Mouse (Mus musculus) hindbrain, embryonic 13.5 days (tissue): ENCODE measurements around the gene March6. TPM values are rescaled to one million over a fixed set of nuclear protein-coding genes. Genes with fewer than 3 reads are reported as not detected.

Source experiments
- ATAC-seq: fragments of 200-750 bp; cut with Nextera tagmentation; 2 replicates; pipeline ENCODE4 v1.8.0; 2017; ENCODE audit warnings: moderate TSS enrichment; ENCODE audit not compliant: low FRiP score
- H3K27ac ChIP-seq: fragments of 300-500 bp; sonication (generic); 2 replicates; pipeline ENCODE4 v1.5.1; 2015; ENCODE audit warnings: inconsistent platforms, mild to moderate bottlenecking, moderate library complexity
- H3K27me3 ChIP-seq: fragments of 300-500 bp; sonication (generic); 2 replicates; pipeline ENCODE4 v1.6.1; 2015; ENCODE audit warnings: mild to moderate bottlenecking, inconsistent platforms
- H3K36me3 ChIP-seq: fragments of 300-500 bp; sonication (generic); 2 replicates; pipeline ENCODE4 v1.6.1; 2015; ENCODE audit warnings: mild to moderate bottlenecking, inconsistent platforms
- H3K4me1 ChIP-seq: fragments of 300-500 bp; sonication (generic); replicated peaks from 2 replicates; pipeline ENCODE4 v1.6.1; 2015; ENCODE audit warnings: inconsistent platforms
- H3K4me2 ChIP-seq: fragments of 300-500 bp; sonication (generic); 2 replicates; pipeline ENCODE4 v1.6.1; 2015; ENCODE audit warnings: inconsistent platforms, mild to moderate bottlenecking, moderate library complexity
- H3K4me3 ChIP-seq: fragments of 300-500 bp; sonication (generic); 2 replicates; pipeline ENCODE4 v1.5.1; 2015; ENCODE audit warnings: mild to moderate bottlenecking, inconsistent platforms
- H3K9ac ChIP-seq: fragments of 300-500 bp; sonication (generic); 2 replicates; pipeline ENCODE4 v1.6.1; 2015; ENCODE audit warnings: mild to moderate bottlenecking, inconsistent platforms
- H3K9me3 ChIP-seq: fragments of 300-500 bp; sonication (generic); 2 replicates; pipeline ENCODE4 v1.6.1; 2016; ENCODE audit warnings: inconsistent platforms
- WGBS: fragments of 180-500 bp; shearing (Covaris S2); methylation state at CpG from one replicate; pipeline ENCODE4 v1.1.7; 2015; 5-methylcytosine and 5-hydroxymethylcytosine counted together
- polyA plus RNA-seq: library from polyadenylated mRNA; unstranded; fragments of >200 nt; fragmentation: Nextera tagmentation; extraction: Ambion mirVana; gene quantifications from 2 replicates; pipeline ENCODE4 v1.2.1, GENCODE M21; 2015

March6 gene
- polyA plus RNA-seq, 1 experiment from 2014 or later = 69.6 TPM

DNA sequence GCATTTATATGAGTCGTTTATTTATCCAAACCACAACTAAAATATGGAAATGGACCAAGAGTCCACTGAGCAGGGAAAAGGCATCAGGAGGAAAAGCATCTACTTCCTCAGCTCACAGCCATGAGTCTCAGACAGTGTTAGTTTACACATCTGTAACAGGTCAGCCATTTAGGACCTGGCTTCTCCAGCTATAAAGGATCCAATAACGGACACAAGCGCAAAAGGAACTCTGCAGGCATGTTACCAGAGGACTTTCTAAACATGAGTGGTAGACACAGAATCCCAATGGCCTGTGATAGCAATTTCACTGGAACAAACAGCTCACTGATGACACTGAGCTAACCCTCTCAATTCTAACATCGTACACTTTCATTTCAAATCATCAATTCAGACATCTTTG, 27.9 kb downstream of the March6 start:
- no peak overlapping the region for H3K27ac ChIP-seq
- WGBS = 94% methylated on average over 4 of the region's 4 CpGs

DNA sequence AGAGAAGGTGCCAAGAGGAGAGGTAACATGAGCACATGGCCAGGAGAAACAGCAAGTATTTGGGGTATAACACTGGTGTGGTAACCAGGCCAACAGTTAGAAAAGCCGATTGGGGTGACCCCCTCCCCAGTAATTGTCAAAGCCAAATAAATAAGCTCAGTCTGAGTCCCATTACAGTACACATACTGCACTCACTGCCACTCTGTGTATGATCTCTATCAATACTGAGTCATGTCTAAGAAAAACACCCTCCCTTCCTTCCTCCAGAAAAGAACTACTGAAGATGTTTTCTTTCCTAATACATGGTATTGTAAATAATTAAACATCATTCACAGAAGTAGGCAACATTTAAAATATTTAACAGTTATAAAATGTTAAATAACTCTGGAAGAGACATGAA, 28.5 kb downstream of the March6 start:
- H3K27ac ChIP-seq = no peak overlapping the region
- H3K9me3 ChIP-seq = no peaks in the 10 kb centered on the region
- ATAC-seq = no peak
- no peaks in the 10 kb centered on the region for H3K4me1 ChIP-seq
- 74% methylated on average over 1 of the region's 1 CpGs for WGBS
- no peak overlapping the region for H3K9ac ChIP-seq
- no peak overlapping the region for H3K4me3 ChIP-seq
- peaks cover 38% of the 10 kb centered on the region for H3K36me3 ChIP-seq
- no peaks in the 10 kb centered on the region for H3K27me3 ChIP-seq
- H3K4me2 ChIP-seq = no peak overlapping the region

More for the DNA sequence above, 27.9 kb downstream of the March6 start:
- Histone ChIP-seq H3K36me3 (peaks cover 32% of the 10 kb centered on the region), H3K27me3 (no peaks in the 10 kb centered on the region), H3K4me1 (no peaks in the 10 kb centered on the region), H3K9ac (no peak overlapping the region), H3K4me2 (no peak overlapping the region), H3K9me3 (no peaks in the 10 kb centered on the region), H3K4me3 (no peak overlapping the region)
- ATAC-seq = no peak

DNA sequence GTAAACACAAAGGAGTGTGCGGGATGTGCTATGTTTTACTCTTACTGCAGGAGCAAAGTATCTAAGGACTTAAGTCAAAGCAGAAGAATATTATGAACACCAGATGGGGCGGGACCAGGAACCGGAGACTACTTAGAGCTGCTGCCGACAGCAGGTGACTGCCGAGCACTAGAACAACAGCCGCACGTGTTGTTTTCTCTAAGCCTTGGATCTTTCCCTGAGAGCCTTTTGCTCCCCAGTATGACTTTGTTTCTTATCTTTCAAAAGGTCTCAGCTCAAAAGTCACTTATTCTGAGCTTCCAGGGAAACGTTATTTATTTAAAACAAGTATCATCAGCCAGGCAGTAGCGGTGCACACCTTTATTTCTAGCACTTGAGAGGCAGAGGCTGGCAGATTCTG, 36.0 kb downstream of the March6 start:
- peaks cover 64% of the 10 kb centered on the region for H3K36me3 ChIP-seq
- H3K27me3 ChIP-seq = no peaks in the 10 kb centered on the region
- no peak overlapping the region for H3K4me2 ChIP-seq
- no peak overlapping the region for H3K9ac ChIP-seq
- H3K4me1 ChIP-seq = no peaks in the 10 kb centered on the region
- no peak for ATAC-seq
- no peak overlapping the region for H3K27ac ChIP-seq
- no peaks in the 10 kb centered on the region for H3K9me3 ChIP-seq
- H3K4me3 ChIP-seq = no peak overlapping the region
- 94% methylated on average over 9 of the region's 9 CpGs for WGBS

DNA sequence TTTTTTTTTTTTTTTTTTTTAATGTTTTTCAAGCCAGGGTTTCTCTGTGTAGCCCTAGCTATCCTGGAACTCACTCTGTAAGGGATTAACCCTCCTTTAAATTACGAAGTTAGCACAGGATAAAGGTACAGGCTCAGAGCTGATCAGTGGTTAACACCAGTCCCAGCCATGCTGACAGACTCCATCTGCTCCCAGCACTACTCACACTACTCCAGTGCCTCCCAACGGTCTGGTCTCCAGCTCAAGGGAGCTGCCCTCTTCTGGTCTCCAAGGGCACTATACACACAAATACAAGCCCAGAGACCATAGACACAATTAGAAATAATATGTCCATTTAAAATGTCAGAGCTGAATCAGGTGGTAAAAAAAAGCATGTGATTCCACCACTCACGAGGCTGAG, 36.5 kb downstream of the March6 start:
- Histone ChIP-seq H3K4me3 (no peak overlapping the region), H3K27me3 (no peaks in the 10 kb centered on the region), H3K9ac (no peak overlapping the region), H3K9me3 (no peaks in the 10 kb centered on the region), H3K4me1 (no peaks in the 10 kb centered on the region), H3K27ac (no peak overlapping the region), H3K36me3 (peaks cover 66% of the 10 kb centered on the region), H3K4me2 (no peak overlapping the region)
- ATAC-seq = no peak
- WGBS = 86% methylated on average over 3 of the region's 3 CpGs

DNA sequence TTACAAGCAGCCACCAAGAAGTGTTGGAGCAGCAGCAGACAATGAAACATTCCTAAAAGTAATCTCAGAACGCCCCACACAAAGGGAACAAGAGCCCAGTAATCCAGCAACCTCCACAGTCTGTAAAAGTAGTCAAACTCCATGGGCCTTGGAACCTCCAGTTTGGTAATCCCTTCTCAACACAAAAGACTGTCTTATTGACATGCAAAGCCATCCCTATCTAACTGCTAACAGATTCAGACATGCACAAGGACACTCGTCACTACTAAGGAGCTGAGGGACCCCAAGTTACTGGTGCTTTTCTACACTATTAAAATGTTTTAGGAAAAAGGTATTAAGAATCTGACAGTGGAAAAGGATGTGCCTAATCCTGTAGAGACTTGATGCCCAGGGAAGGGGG, 43.4 kb downstream of the March6 start:
- WGBS = 47% methylated on average over 2 of the region's 2 CpGs
- Histone ChIP-seq H3K9me3 (no peaks in the 10 kb centered on the region), H3K36me3 (peaks cover 44% of the 10 kb centered on the region), H3K27ac (no peak overlapping the region; the same call in 1 of the 2 replicates), H3K4me2 (no peak overlapping the region), H3K27me3 (no peaks in the 10 kb centered on the region), H3K4me3 (no peak overlapping the region), H3K9ac (no peak overlapping the region), H3K4me1 (no peaks in the 10 kb centered on the region)
- no peak for ATAC-seq

DNA sequence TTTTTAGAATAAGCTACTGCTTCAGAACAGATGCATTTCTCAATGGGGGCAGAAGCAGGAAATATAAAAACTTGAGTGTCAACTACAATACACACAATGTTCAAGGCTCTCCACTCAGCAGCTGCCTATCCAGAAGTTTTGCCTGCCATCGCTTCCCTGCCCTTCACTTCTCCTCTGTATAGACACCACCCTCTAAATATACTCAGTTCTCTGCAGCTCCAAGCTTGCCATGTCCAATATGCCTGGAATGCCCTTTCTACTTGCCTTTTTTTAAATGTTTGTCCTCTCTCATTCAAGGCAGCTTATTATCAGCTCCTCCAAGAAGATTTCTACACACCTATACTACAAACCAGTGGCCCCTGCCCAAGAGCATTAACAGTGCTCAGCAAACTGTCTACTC, 54.2 kb downstream of the March6 start:
- H3K9ac ChIP-seq = no peak overlapping the region
- H3K9me3 ChIP-seq = no peaks in the 10 kb centered on the region
- no peaks in the 10 kb centered on the region for H3K27me3 ChIP-seq
- peaks cover 77% of the 10 kb centered on the region for H3K36me3 ChIP-seq
- no peak overlapping the region for H3K27ac ChIP-seq
- ATAC-seq = no peak
- no peaks in the 10 kb centered on the region for H3K4me1 ChIP-seq
- WGBS = 100% methylated on average over 1 of the region's 1 CpGs
- H3K4me2 ChIP-seq = no peak overlapping the region
- H3K4me3 ChIP-seq = no peak overlapping the region

DNA sequence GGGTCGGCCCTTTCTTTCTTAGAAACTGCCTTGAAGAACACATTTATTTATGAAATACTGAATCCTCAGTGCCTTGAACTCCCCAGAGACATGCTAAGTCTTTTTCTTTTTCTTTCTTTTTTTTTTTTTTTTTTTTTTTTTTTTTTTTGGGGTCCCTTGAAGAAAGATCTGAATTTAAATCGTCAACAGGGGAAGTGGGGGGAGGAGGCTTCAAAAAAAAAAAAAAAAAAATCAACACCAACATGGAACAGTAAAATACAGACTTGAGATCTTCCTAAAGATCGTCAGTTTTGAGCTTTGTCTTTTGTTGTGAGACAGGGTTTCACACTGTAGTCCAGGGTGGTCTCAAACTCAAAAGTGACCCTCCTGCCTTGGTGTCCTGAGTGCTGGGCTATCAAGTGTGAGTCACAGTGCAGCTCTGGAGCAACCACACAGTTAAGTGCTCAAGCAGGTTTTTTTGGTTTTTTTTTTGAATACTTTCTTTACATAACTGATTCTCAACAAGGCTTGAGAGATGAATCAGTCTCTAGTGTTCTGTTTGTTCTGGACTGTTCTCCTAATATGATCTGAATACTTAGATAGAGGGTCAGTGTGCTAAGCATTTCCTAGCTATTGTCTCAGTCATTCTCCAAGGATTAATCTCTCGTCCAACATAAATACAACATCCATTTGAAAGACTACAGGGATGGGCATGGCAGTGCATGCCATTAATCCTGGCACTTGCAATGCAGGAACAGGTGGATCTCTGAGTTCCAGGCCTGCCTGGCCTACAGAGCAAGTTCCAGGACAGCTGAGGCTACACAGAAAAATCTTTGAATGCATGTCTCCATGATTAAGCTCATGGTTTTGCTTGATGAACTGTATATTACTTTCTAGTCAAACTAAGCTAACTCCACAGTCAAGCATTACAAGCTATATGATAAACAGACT, 57.9 kb downstream of the March6 start:
- Histone ChIP-seq H3K9me3 (no peaks in the 10 kb centered on the region), H3K4me1 (no peaks in the 10 kb centered on the region), H3K27ac (no peak overlapping the region), H3K36me3 (peaks cover 61% of the 10 kb centered on the region), H3K4me3 (no peak overlapping the region), H3K4me2 (no peak overlapping the region), H3K9ac (no peak overlapping the region), H3K27me3 (no peaks in the 10 kb centered on the region)
- ATAC-seq = no peak
- WGBS = 81% methylated on average over 4 of the region's 4 CpGs

DNA sequence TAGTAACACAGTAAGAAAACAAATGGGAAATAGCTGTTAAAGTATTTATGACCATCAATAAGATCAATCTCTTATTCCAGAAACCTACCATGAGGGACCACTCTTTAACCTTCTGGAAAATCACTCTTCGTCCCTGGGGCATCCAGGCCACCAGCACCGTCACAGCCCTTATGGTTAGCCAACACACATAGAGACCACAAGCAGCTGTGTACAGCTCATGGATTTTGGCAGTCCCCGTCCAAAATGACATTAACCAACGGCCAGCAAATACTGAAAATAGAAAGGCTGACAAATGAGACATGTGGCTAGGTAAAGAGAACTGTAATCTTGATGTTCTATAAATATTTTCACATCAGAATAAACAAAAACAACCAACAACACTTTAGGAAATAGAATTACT, 59.3 kb downstream of the March6 start:
- H3K27me3 ChIP-seq = no peaks in the 10 kb centered on the region
- WGBS = 90% methylated on average over 4 of the region's 4 CpGs
- no peaks in the 10 kb centered on the region for H3K4me1 ChIP-seq
- H3K36me3 ChIP-seq = peaks cover 62% of the 10 kb centered on the region
- no peak overlapping the region for H3K27ac ChIP-seq
- ATAC-seq = no peak
- no peak overlapping the region for H3K9ac ChIP-seq
- no peak overlapping the region for H3K4me3 ChIP-seq
- no peaks in the 10 kb centered on the region for H3K9me3 ChIP-seq
- H3K4me2 ChIP-seq = no peak overlapping the region

DNA sequence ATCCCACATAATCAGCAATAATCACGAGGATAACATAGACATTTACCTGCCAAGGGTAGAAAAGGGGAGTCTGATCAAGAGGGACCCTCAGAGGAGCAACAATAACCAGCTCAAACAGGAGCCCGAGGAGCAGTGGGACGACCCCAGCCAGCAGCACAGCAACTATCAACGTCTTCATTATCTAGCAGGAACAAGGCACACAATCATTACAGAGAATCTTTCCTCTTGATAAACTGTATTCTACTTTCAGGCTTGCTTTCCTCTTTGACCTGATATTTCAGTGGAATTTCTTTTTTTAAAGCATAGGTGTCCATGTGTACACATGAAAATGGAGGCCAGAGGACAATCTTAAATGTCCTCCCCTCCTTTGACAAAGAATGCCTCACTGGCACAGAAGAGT, 61.4 kb downstream of the March6 start:
- Histone ChIP-seq H3K9me3 (no peaks in the 10 kb centered on the region), H3K4me3 (no peak overlapping the region), H3K36me3 (peaks cover 66% of the 10 kb centered on the region), H3K9ac (no peak overlapping the region), H3K27me3 (no peaks in the 10 kb centered on the region), H3K4me1 (no peaks in the 10 kb centered on the region), H3K4me2 (no peak overlapping the region), H3K27ac (no peak overlapping the region)
- 86% methylated on average over 4 of the region's 4 CpGs for WGBS
- no peak for ATAC-seq

DNA sequence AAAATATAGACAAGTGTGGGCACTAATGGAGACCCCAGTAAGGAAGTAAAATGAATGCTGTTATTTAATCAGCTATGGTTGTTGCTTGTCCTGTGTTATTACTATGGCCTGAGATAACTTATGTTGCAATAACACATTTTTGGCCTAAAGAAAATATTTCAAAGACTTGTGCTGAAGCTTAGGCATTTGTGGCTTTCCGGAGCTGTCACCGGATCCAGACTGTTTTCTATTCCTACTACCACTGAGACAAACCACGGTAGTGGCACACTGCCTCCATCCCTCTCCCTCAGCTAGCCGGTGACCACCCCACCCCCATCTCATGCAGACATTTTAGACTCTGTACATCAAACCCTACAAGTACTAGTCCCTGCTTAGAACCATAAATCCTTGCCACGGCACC, 62.0 kb downstream of the March6 start:
- ATAC-seq = no peak
- Histone ChIP-seq H3K4me1 (no peaks in the 10 kb centered on the region), H3K9ac (no peak overlapping the region), H3K27ac (no peak overlapping the region), H3K36me3 (peaks cover 67% of the 10 kb centered on the region), H3K9me3 (no peaks in the 10 kb centered on the region), H3K27me3 (no peaks in the 10 kb centered on the region), H3K4me3 (no peak overlapping the region), H3K4me2 (no peak overlapping the region)
- 92% methylated on average over 5 of the region's 5 CpGs for WGBS

DNA sequence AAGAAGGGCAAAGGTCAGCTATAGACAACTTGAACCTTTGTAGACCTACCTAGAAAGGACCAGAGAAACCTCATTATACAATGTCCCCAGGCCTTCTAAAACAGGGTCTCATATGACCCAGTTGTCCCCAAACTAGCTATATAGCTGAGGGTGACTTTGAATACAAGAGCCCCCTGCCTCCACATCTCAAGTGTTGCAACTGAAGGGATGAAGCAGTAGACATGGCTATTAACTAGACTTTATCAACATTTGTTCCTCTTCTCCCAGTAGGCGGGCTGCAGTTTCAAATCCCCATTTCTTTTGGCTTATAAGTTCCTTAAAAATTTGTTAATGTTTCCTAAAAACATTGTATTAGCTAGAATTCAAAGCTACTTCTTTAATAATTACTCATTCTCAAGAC, 64.1 kb downstream of the March6 start:
- Histone ChIP-seq H3K4me3 (no peak overlapping the region), H3K27ac (no peak overlapping the region), H3K4me1 (no peaks in the 10 kb centered on the region), H3K4me2 (no peak overlapping the region), H3K27me3 (no peaks in the 10 kb centered on the region), H3K9ac (no peak overlapping the region), H3K9me3 (no peaks in the 10 kb centered on the region), H3K36me3 (peaks cover 76% of the 10 kb centered on the region)
- WGBS = 91% methylated on average over 1 of the region's 1 CpGs
- ATAC-seq = no peak

DNA sequence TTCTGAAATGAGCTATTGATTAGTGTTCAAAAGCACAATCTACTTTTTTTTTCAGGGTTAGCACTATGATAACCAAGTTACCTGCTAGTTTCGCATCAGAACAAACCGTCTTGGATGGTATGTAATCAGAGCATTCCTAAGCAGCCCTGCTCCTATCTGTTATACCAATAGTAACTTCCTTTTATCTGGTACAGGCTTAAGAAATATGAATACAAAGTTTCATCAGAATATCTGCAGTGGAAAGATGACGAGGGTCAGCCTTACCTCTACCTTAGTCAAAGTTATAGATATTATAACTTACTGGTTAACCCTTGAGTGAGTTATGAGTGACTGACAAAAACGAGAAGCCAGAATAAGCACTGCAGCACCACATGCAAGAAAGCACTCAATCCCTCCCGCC, 64.6 kb downstream of the March6 start:
- Histone ChIP-seq H3K36me3 (peaks cover 76% of the 10 kb centered on the region), H3K9ac (no peak overlapping the region), H3K9me3 (no peaks in the 10 kb centered on the region), H3K27ac (no peak overlapping the region), H3K27me3 (no peaks in the 10 kb centered on the region), H3K4me3 (no peak overlapping the region), H3K4me2 (no peak overlapping the region), H3K4me1 (no peaks in the 10 kb centered on the region)
- WGBS = 91% methylated on average over 5 of the region's 5 CpGs
- ATAC-seq = no peak

DNA sequence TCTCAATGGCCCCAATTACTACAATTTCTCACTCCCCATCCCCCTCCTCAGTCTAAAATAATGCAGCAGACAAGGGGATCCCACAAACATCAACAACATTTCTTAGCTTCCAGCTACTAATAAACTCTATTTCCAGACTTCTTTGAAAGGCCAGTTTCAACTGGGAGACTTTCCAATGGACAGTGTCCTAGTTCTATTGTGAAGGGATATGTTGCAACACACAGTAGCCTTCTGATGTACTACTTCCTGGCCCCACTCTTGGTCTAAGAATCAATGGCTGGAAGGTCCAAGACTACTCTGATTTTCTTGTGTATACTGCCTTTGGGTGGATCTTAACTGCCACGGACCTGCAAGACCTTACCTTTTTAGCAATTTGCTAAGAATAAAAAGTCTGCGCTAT, 65.0 kb downstream of the March6 start:
- ATAC-seq = no peak
- no peak overlapping the region for H3K27ac ChIP-seq
- H3K4me2 ChIP-seq = no peak overlapping the region
- H3K9me3 ChIP-seq = no peaks in the 10 kb centered on the region
- H3K9ac ChIP-seq = no peak overlapping the region
- peaks cover 81% of the 10 kb centered on the region for H3K36me3 ChIP-seq
- H3K4me1 ChIP-seq = no peaks in the 10 kb centered on the region
- 97% methylated on average over 2 of the region's 2 CpGs for WGBS
- no peaks in the 10 kb centered on the region for H3K27me3 ChIP-seq
- H3K4me3 ChIP-seq = no peak overlapping the region
